Mouse (Mus musculus): Measurements from ENCODE around the gene Nlrp9c.
"Not testable (repeated sequence)": the region's sequence is repeated elsewhere in the genome, so short reads cannot be mapped to it uniquely, and the experiment has no call there.

Gene Nlrp9c

GRCm38 (mm10) chr7:26403600-26403999 is at the start of gene Nlrp9c:
Gene Nlrp9c (minus strand): TSS chr7:26403700.
- not testable (repeated sequence) for DNase-seq (ENCODE audit: low read depth, low spot score)

GRCm38 (mm10) chr7:26434813-26435212 is 31.3 kb upstream of the Nlrp9c start, which contains the start of gene Nlrp4a:
Gene Nlrp4a (plus strand): TSS chr7:26435113.
- DNase-seq (ENCODE audit: low read depth, low spot score), result no peak

GRCm38 (mm10) chr7:26391811-26392210 is 11.7 kb downstream of the Nlrp9c start:
- not testable (repeated sequence) for DNase-seq (ENCODE audit: low read depth, low spot score)

GRCm38 (mm10) chr7:26391137-26391536 is 12.4 kb downstream of the Nlrp9c start:
- not testable (repeated sequence) for DNase-seq (ENCODE audit: low read depth, low spot score)

GRCm38 (mm10) chr7:26386691-26387090 is 16.8 kb downstream of the Nlrp9c start:
- DNase-seq (ENCODE audit: low read depth, low spot score), result not testable (repeated sequence)

GRCm38 (mm10) chr7:26380807-26381206 is 22.7 kb downstream of the Nlrp9c start:
- no peak for DNase-seq (ENCODE audit: low read depth, low spot score)

- not testable (repeated sequence) for DNase-seq (ENCODE audit: low read depth, low spot score)
These were observed 30.3 kb downstream of the Nlrp9c start for GRCm38 (mm10) chr7:26373221-26373620.

GRCm38 (mm10) chr7:26356719-26357118 is 46.8 kb downstream of the Nlrp9c start:
- not testable (repeated sequence) for DNase-seq (ENCODE audit: low read depth, low spot score)

- not testable (repeated sequence) for DNase-seq (ENCODE audit: low read depth, low spot score)
These were observed 51.2 kb downstream of the Nlrp9c start for GRCm38 (mm10) chr7:26352258-26352657.

- DNase-seq (ENCODE audit: low read depth, low spot score), result not testable (repeated sequence)
These were observed 53.3 kb downstream of the Nlrp9c start for GRCm38 (mm10) chr7:26350177-26350576.

- not testable (repeated sequence) for DNase-seq (ENCODE audit: low read depth, low spot score)
These were observed 83.1 kb downstream of the Nlrp9c start for GRCm38 (mm10) chr7:26320361-26320760.

GRCm38 (mm10) chr7:26315809-26316208 is 87.7 kb downstream of the Nlrp9c start:
- DNase-seq (ENCODE audit: low read depth, low spot score), result not testable (repeated sequence)

GRCm38 (mm10) chr7:26315194-26315593 is 88.3 kb downstream of the Nlrp9c start:
- not testable (repeated sequence) for DNase-seq (ENCODE audit: low read depth, low spot score)

GRCm38 (mm10) chr7:26311786-26312185 is 91.7 kb downstream of the Nlrp9c start:
- DNase-seq (ENCODE audit: low read depth, low spot score), result not testable (repeated sequence)

- not testable (repeated sequence) for DNase-seq (ENCODE audit: low read depth, low spot score)
These were observed 96.6 kb downstream of the Nlrp9c start, which contains the start of gene Cyp2a4 for GRCm38 (mm10) chr7:26306926-26307325. Gene Cyp2a4 (plus strand): TSS chr7:26307169.

- DNase-seq (ENCODE audit: low read depth, low spot score), result not testable (repeated sequence)
These were observed 99.9 kb downstream of the Nlrp9c start for GRCm38 (mm10) chr7:26303429-26304166.

Data from mesoderm, embryonic 11.5 days (tissue).